Mouse (Mus musculus): ENCODE measurements at regions not wholly inside any gene's neighbourhood (a gene's known extent, or its start where the extent isn't known, plus 50 kb on each side); places are given as distances from the start of the nearest gene placed in this dataset.
A peak's percentile ranks its signal among the peaks of the same experiment; 100 is the strongest.

GRCm38 (mm10) chr10:68378212-68378611 lies 99.7 kb upstream of the Arid5b start:
- DNase-seq = no peak

GRCm38 (mm10) chr10:68377479-68377878 lies 98.9 kb upstream of the Arid5b start:
- DNase-seq = no peak

GRCm38 (mm10) chr10:68373875-68374274 lies 95.3 kb upstream of the Arid5b start:
- peak; percentile 39 to 41 for DNase-seq

GRCm38 (mm10) chr10:68371785-68372184 lies 93.2 kb upstream of the Arid5b start:
- DNase-seq = no peak

- no peak for DNase-seq
Measured at GRCm38 (mm10) chr10:68370986-68371385, 92.4 kb upstream of the Arid5b start.

- no peak for DNase-seq
Measured at GRCm38 (mm10) chr10:68366796-68367195, 88.3 kb upstream of the Arid5b start.

GRCm38 (mm10) chr10:68360765-68361483 lies 82.4 kb upstream of the Arid5b start:
- no peak for DNase-seq

- no peak for DNase-seq
Measured at GRCm38 (mm10) chr10:68359135-68359534, 80.6 kb upstream of the Arid5b start.

GRCm38 (mm10) chr10:68356973-68357372 lies 78.4 kb upstream of the Arid5b start:
- no peak for DNase-seq

- no peak for DNase-seq
Measured at GRCm38 (mm10) chr10:68356521-68356920, 78.0 kb upstream of the Arid5b start.

GRCm38 (mm10) chr10:68356093-68356485 lies 77.5 kb upstream of the Arid5b start:
- DNase-seq = no peak

- DNase-seq = no peak
Measured at GRCm38 (mm10) chr10:68355471-68356092, 77.0 kb upstream of the Arid5b start.

GRCm38 (mm10) chr10:68354335-68355231 lies 76.0 kb upstream of the Arid5b start:
- no peak for DNase-seq

- no peak for DNase-seq
Measured at GRCm38 (mm10) chr10:68353692-68354232, 75.2 kb upstream of the Arid5b start.

GRCm38 (mm10) chr10:68351841-68352555 lies 73.5 kb upstream of the Arid5b start:
- DNase-seq = no peak

GRCm38 (mm10) chr10:68351441-68351840 lies 72.9 kb upstream of the Arid5b start:
- no peak for DNase-seq

- DNase-seq = no peak
Measured at GRCm38 (mm10) chr10:68350798-68351197, 72.3 kb upstream of the Arid5b start.

- no peak for DNase-seq
Measured at GRCm38 (mm10) chr10:68347806-68348205, 69.3 kb upstream of the Arid5b start.

- DNase-seq = no peak
Measured at GRCm38 (mm10) chr10:68344991-68345720, 66.6 kb upstream of the Arid5b start.

- no peak for DNase-seq
Measured at GRCm38 (mm10) chr10:68344211-68344610, 65.7 kb upstream of the Arid5b start.

- no peak for DNase-seq
Measured at GRCm38 (mm10) chr10:68334054-68334453, 55.5 kb upstream of the Arid5b start.
